In the genomic region with DNA sequence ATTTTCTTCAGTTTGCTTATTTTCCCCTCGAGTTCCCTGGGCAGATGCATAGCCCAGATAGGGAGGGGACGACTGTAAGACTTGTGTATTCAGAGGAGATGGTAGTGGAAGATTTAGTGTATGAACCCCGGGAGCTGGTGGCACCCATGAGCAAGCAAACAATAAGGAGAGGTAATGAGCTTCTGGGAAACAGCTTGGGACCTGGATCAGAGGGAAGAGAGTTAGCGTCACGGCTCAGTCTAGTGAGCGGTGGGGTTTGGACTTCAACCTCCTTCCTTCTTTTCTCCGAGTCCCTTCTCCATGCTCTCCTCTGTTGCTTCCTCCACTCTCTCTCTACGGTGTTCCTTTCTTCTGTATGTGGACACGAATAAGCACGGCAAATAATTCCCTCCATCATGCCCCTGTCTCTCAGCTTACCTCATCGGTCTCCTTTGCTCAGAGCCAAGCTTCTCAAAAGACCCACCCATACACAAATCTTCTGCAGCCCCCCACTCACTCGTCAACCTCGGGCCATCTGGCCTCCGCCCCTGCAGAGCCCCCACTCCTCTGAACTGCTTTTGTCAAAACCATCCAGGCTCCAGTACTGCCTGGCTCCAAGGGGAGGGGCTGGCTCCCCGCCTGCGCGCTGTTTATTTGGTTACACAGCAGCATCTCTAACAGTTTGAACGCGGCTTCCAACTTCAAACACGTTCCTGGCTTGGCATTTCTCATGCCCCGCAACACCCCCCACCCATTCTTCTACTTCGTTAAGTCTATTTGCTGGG, we compare ENCODE assay signal across 8 mouse cellular contexts. TPM values are rescaled to one million over a fixed set of nuclear protein-coding genes. Genes with fewer than 3 reads are reported as not detected.
DNase-seq lines count a peak whose midpoint lies in the region; ATAC-seq and TF ChIP-seq lines count a peak whose summit lies in the region.

No protein-coding gene starts in this region.

- H3K4me2 ChIP-seq in kidney, embryonic 16.5 days (replicated peaks; ENCODE audit: low read depth, low read length) = peak overlapping the region; percentile 54
- peak overlapping the region; percentile 81 for H3K4me2 ChIP-seq in forebrain, postnatal 0 days (ENCODE audit: low read depth)
- H3K4me2 ChIP-seq in limb, embryonic 12.5 days = peak overlapping the region; percentile 73
- H3K4me2 ChIP-seq in stomach, embryonic 14.5 days (replicated peaks; ENCODE audit: low read depth, low read length) = peak overlapping the region; percentile 55

- no peaks in the 10 kb centered on the region for H3K27me3 ChIP-seq in kidney, embryonic 16.5 days (ENCODE audit: insufficient read depth, low read length)
- no peaks in the 10 kb centered on the region for H3K27me3 ChIP-seq in forebrain, postnatal 0 days (ENCODE audit: insufficient read depth, low read length)
- no peaks in the 10 kb centered on the region; the same call in 1 of the 2 replicates for H3K27me3 ChIP-seq in limb, embryonic 12.5 days
- no peaks in the 10 kb centered on the region for H3K27me3 ChIP-seq in stomach, embryonic 14.5 days (ENCODE audit: control insufficient read depth, insufficient read depth, low read length)

- H3K4me3 ChIP-seq in kidney, embryonic 16.5 days (ENCODE audit: low read length) = peak overlapping the region; percentile 24
- peak overlapping the region; percentile 40 for H3K4me3 ChIP-seq in forebrain, postnatal 0 days (ENCODE audit: low read depth, low read length)
- H3K4me3 ChIP-seq in limb, embryonic 12.5 days (replicated peaks) = peak overlapping the region; percentile 32
- peak overlapping the region; percentile 22; the same call in 1 of the 2 replicates for H3K4me3 ChIP-seq in stomach, embryonic 14.5 days (ENCODE audit: low read depth, low read length)

- H3K9ac ChIP-seq in kidney, embryonic 16.5 days (replicated peaks; ENCODE audit: low read length) = peak overlapping the region; percentile 55
- peak overlapping the region; percentile 52 for H3K9ac ChIP-seq in forebrain, postnatal 0 days
- H3K9ac ChIP-seq in limb, embryonic 12.5 days (replicated peaks) = peak overlapping the region; percentile 52
- H3K9ac ChIP-seq in stomach, embryonic 14.5 days (replicated peaks; ENCODE audit: low read depth, low read length) = no peak overlapping the region

- peaks cover 13% of the 10 kb centered on the region for H3K4me1 ChIP-seq in kidney, embryonic 16.5 days (ENCODE audit: insufficient read depth, low read length)
- 0 out of 2 replicates have a peak, but pooled peaks cover 5% of the 10 kb centered on the region for H3K4me1 ChIP-seq in forebrain, postnatal 0 days (ENCODE audit: insufficient read depth)
- peaks cover 24% of the 10 kb centered on the region for H3K4me1 ChIP-seq in limb, embryonic 12.5 days (replicated peaks)
- 0 out of 2 replicates have a peak, but pooled peaks cover 8% of the 10 kb centered on the region for H3K4me1 ChIP-seq in stomach, embryonic 14.5 days (ENCODE audit: control insufficient read depth, insufficient read depth, low read length)

- H3K36me3 ChIP-seq in kidney, embryonic 16.5 days (ENCODE audit: insufficient read depth, low read length) = no peaks in the 10 kb centered on the region
- no peaks in the 10 kb centered on the region for H3K36me3 ChIP-seq in forebrain, postnatal 0 days (ENCODE audit: insufficient read depth)
- H3K36me3 ChIP-seq in limb, embryonic 12.5 days = no peaks in the 10 kb centered on the region
- H3K36me3 ChIP-seq in stomach, embryonic 14.5 days (ENCODE audit: control insufficient read depth, insufficient read depth, low read length) = no peaks in the 10 kb centered on the region

- no peak for TF ChIP-seq CTCF in forebrain, postnatal 0 days (IDR thresholded peaks at IDR 0.05; ENCODE audit: low read depth)

- peak; percentile 52 for ATAC-seq in kidney, embryonic 16.5 days (ENCODE audit: low FRiP score, low TSS enrichment)
- ATAC-seq in forebrain, postnatal 0 days = peak; percentile 89
- peak; percentile 63 for ATAC-seq in limb, embryonic 12.5 days (ENCODE audit: insufficient number of reproducible peaks, insufficient read depth, low FRiP score, low TSS enrichment, low read depth)
- peak; percentile 51 for ATAC-seq in stomach, embryonic 14.5 days (ENCODE audit: insufficient number of reproducible peaks, insufficient read depth, low FRiP score, low read depth)

- DNase-seq in kidney, adult 9 months = no peak
- DNase-seq in embryo, embryonic 11 days = peak; percentile 73
- DNase-seq in forebrain, postnatal 0 days = peak; percentile 67
- DNase-seq in adrenal gland, postnatal 10 days = no peak
- DNase-seq in B cell, adult 2 months = no peak

- no peaks in the 10 kb centered on the region for H3K9me3 ChIP-seq in kidney, embryonic 16.5 days (ENCODE audit: low read length)
- no peaks in the 10 kb centered on the region for H3K9me3 ChIP-seq in forebrain, postnatal 0 days (ENCODE audit: low read length)
- no peaks in the 10 kb centered on the region for H3K9me3 ChIP-seq in limb, embryonic 12.5 days
- H3K9me3 ChIP-seq in stomach, embryonic 14.5 days (ENCODE audit: control insufficient read depth, low read depth, low read length) = no peaks in the 10 kb centered on the region

- H3K27ac ChIP-seq in kidney, embryonic 16.5 days (ENCODE audit: low read length) = no peak overlapping the region
- H3K27ac ChIP-seq in forebrain, postnatal 0 days (ENCODE audit: low read depth, low read length) = 0 out of 2 replicates have a peak overlapping the region, but pooled peaks have one; percentile 0
- H3K27ac ChIP-seq in limb, embryonic 12.5 days = peak overlapping the region; percentile 23; the same call in 1 of the 2 replicates
- no peak overlapping the region for H3K27ac ChIP-seq in stomach, embryonic 14.5 days (ENCODE audit: low read length)

- WGBS in kidney, embryonic 16.5 days = 11% methylated on average over 22 of the region's 22 CpGs
- 4% methylated on average over 22 of the region's 22 CpGs for WGBS in forebrain, postnatal 0 days
- WGBS in limb, embryonic 12.5 days = 13% methylated on average over 22 of the region's 22 CpGs
- WGBS in stomach, embryonic 14.5 days = 10% methylated on average over 22 of the region's 22 CpGs

RNA-seq across cellular contexts. Expression of a gene that starts 14.4 kb away (rescaled TPM):
- polyA plus RNA-seq in kidney, embryonic 16.5 days (2015; fragmentation: Nextera tagmentation; extraction: Ambion mirVana) = not detected in 2 replicates
- not detected in 2 replicates for total RNA-seq in forebrain, postnatal 0 days (2014; rRNA removed)
- polyA plus RNA-seq in forebrain, postnatal 0 days (2015; fragmentation: Nextera tagmentation; extraction: Ambion mirVana) = 0.18 TPM in 1 of 2 replicates, not detected in the other
- polyA plus RNA-seq in limb, embryonic 12.5 days (2016; fragmentation: Nextera tagmentation; extraction: Ambion mirVana) = 0.64 and 1.2 TPM in 2 replicates
- not detected in 2 replicates for polyA plus RNA-seq in stomach, embryonic 14.5 days (2014; fragmentation: Nextera tagmentation; extraction: Ambion mirVana)
- total RNA-seq in adrenal gland, postnatal 10 days (2021) = not detected

RNA-seq across cellular contexts. Expression of a gene that starts 16.0 kb away (rescaled TPM):
- 18.5 and 21.7 TPM in 2 replicates for polyA plus RNA-seq in kidney, embryonic 16.5 days (2015; fragmentation: Nextera tagmentation; extraction: Ambion mirVana)
- 1.9 and 3.0 TPM in 2 replicates for total RNA-seq in forebrain, postnatal 0 days (2014; rRNA removed)
- polyA plus RNA-seq in forebrain, postnatal 0 days (2015; fragmentation: Nextera tagmentation; extraction: Ambion mirVana) = 8.0 and 8.9 TPM in 2 replicates
- 9.5 and 9.6 TPM in 2 replicates for polyA plus RNA-seq in limb, embryonic 12.5 days (2016; fragmentation: Nextera tagmentation; extraction: Ambion mirVana)
- polyA plus RNA-seq in stomach, embryonic 14.5 days (2014; fragmentation: Nextera tagmentation; extraction: Ambion mirVana) = 12.3 and 15.3 TPM in 2 replicates
- 10 to 100 TPM; 11.2 to 13.2 TPM for total RNA-seq in adrenal gland, postnatal 10 days (2021)

RNA-seq across cellular contexts. Expression of a gene that starts 26.4 kb away (rescaled TPM):
- 0.12 TPM in 1 of 2 replicates, not detected in the other for polyA plus RNA-seq in kidney, embryonic 16.5 days (2015; fragmentation: Nextera tagmentation; extraction: Ambion mirVana)
- not detected in 2 replicates for total RNA-seq in forebrain, postnatal 0 days (2014; rRNA removed)
- polyA plus RNA-seq in forebrain, postnatal 0 days (2015; fragmentation: Nextera tagmentation; extraction: Ambion mirVana) = 0.08 TPM in 1 of 2 replicates, not detected in the other
- polyA plus RNA-seq in limb, embryonic 12.5 days (2016; fragmentation: Nextera tagmentation; extraction: Ambion mirVana) = 0.17 TPM in 1 of 2 replicates, not detected in the other
- 0.45 TPM in 1 of 2 replicates, not detected in the other for polyA plus RNA-seq in stomach, embryonic 14.5 days (2014; fragmentation: Nextera tagmentation; extraction: Ambion mirVana)
- total RNA-seq in adrenal gland, postnatal 10 days (2021) = under 1 TPM in 1 of 2 experiments, not detected in 1; 0.58 TPM

Comparison
In these comparisons a context has a peak if more than half of its experiments do, and no peak if none do; other contexts are left out.
1. H3K27ac ChIP-seq: peak in forebrain, postnatal 0 days (single experiment) and limb, embryonic 12.5 days (single experiment); none in kidney, embryonic 16.5 days (single experiment) and stomach, embryonic 14.5 days (single experiment).
2. DNase-seq: peak in embryo, embryonic 11 days (single experiment) and forebrain, postnatal 0 days (single experiment); none in kidney, adult 9 months (single experiment), adrenal gland, postnatal 10 days (single experiment) and B cell, adult 2 months (0 of 2).
3. Peak in every context shown above with its lines, with median percentiles within 50 percentile points of each other: ATAC-seq, H3K4me2 ChIP-seq and H3K4me3 ChIP-seq.